Mouse (Mus musculus) neural tube, embryonic 14.5 days (tissue): ENCODE results near the gene Slc25a40. TPM values are rescaled to one million over a fixed set of nuclear protein-coding genes. Genes with fewer than 3 reads are reported as not detected.

Experiments used
- ATAC-seq: fragments of 200-750 bp; cut with Nextera tagmentation; 2 replicates; pipeline ENCODE4 v1.8.0; 2017; ENCODE audit warnings: low read depth, mild to moderate bottlenecking, moderate TSS enrichment, moderate library complexity
- H3K27ac ChIP-seq: fragments of 300-500 bp; sonication (generic); 2 replicates; pipeline ENCODE4 v1.5.1; 2014; ENCODE audit warnings: low read depth, mild to moderate bottlenecking, control low read depth, low read length, moderate library complexity, mixed read lengths
- H3K27me3 ChIP-seq: fragments of 300-500 bp; sonication (generic); 2 replicates; pipeline ENCODE4 v1.6.1; 2014; ENCODE audit warnings: low read length; ENCODE audit not compliant: control insufficient read depth, insufficient read depth
- H3K36me3 ChIP-seq: fragments of 300-500 bp; sonication (generic); 2 replicates; pipeline ENCODE4 v1.6.1; 2014; ENCODE audit warnings: low read length, mixed read lengths; ENCODE audit not compliant: control insufficient read depth, insufficient read depth
- H3K4me1 ChIP-seq: fragments of 300-500 bp; sonication (generic); 2 replicates; pipeline ENCODE4 v1.6.1; 2014; ENCODE audit warnings: low read length; ENCODE audit not compliant: control insufficient read depth, insufficient read depth
- H3K4me2 ChIP-seq: fragments of 300-500 bp; sonication (generic); 2 replicates; pipeline ENCODE4 v1.6.1; 2014; ENCODE audit warnings: mild to moderate bottlenecking, low read depth, low read length, control low read depth
- H3K4me3 ChIP-seq: fragments of 300-500 bp; sonication (generic); 2 replicates; pipeline ENCODE4 v1.5.1; 2014; ENCODE audit warnings: low read depth, low read length, control low read depth, mixed read lengths
- H3K9ac ChIP-seq: fragments of 300-500 bp; sonication (generic); replicated peaks from 2 replicates; pipeline ENCODE4 v1.6.1; 2014; ENCODE audit warnings: low read depth, mild to moderate bottlenecking, control low read depth, low read length, mixed read lengths
- H3K9me3 ChIP-seq: fragments of 300-500 bp; sonication (generic); 2 replicates; pipeline ENCODE4 v1.6.1; 2016; ENCODE audit warnings: low read length; ENCODE audit not compliant: control insufficient read depth
- WGBS: fragments of 180-500 bp; shearing (Covaris S2); extraction: QIAGEN DNeasy Blood & Tissue Kit; methylation state at CpG from one replicate; pipeline ENCODE4 v1.1.7; 2014; 5-methylcytosine and 5-hydroxymethylcytosine counted together
- polyA plus RNA-seq: library from polyadenylated mRNA; unstranded; fragments of >200 nt; fragmentation: Nextera tagmentation; extraction: Ambion mirVana; gene quantifications from 2 replicates; pipeline ENCODE4 v1.2.1, GENCODE M21; 2014

Slc25a40 gene
- polyA plus RNA-seq, 1 experiment from 2014 or later: 11.1 TPM

DNA sequence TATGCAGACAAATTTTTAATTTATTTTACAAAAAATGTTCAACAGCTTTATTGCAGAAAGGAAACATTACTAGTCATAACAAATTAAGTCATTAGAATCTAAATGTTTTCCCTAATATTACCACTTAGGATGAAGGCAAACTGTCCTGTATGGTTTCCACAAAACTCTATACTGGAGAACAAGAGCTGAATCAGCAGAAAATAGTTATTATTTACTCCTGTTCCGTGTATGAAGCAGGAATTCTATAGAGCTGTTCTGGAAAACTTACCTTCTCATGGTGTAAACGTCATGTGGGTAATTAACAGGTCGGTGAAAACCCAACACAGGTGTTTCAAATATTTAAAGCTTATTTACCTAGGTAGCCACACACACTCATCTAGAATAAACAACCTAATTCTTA lies 1.2 kb upstream of the Slc25a40 start:
- H3K4me2 ChIP-seq: peak overlapping the region; percentile 80
- no peaks in the 10 kb centered on the region for H3K27me3 ChIP-seq
- peaks cover 4% of the 10 kb centered on the region; the same call in 1 of the 2 replicates for H3K4me1 ChIP-seq
- H3K9me3 ChIP-seq: no peaks in the 10 kb centered on the region
- no peaks in the 10 kb centered on the region for H3K36me3 ChIP-seq
- H3K27ac ChIP-seq: no peak overlapping the region
- ATAC-seq: no peak
- 8% methylated on average over 3 of the region's 3 CpGs for WGBS
- peak overlapping the region; percentile 85 for H3K4me3 ChIP-seq
- H3K9ac ChIP-seq: no peak overlapping the region

DNA sequence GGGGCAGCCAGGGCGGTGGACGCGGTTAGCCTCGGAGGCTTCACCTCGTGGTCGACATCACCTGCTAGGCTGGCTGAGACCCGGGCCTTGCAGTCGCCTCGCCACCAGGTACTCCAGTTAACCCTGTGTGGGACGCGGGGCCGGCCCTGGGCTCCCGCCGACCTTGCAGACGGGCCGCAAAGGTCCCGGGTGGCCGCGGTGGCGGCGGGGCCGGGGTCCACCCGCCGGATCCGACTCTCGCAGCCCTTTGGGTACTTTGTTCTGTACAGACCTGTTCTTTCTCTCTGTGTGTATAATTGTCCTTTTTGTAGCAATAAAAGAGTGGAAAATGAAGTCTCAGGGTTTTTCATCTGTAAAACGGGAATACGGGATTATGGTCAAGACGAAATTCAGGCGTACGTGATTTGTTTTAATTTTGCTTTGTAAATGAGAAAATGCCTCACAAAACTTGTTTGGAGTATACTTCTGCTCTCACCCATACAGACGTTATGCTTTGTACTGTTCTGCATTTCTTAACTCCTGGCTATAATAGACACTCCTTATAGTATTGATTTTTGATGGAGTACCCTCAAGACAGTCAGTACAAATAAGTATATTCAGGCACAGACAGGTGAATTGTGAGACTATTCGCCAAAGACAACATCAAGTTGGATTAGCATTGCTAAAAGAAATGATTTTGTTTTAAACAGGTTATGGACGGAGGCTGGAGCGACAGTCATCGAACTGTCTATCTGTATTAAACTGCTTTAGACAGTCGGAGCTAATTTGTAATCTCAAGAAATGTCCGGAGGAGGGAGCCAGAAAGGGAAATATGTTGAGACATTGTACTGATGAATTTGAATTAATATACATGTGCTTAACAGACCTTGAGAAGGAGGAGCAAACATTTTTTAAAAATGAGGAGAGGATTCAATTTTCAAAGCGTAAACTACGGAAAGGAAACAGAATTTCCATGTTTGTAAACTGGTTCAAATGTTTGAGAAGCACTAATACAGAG lies 580 bp downstream of the Slc25a40 start:
- under 1% methylated on average over 37 of the region's 40 CpGs for WGBS
- Histone ChIP-seq H3K27ac (peak overlapping the region; percentile 73), H3K27me3 (no peaks in the 10 kb centered on the region), H3K9me3 (no peaks in the 10 kb centered on the region), H3K4me1 (peaks cover 4% of the 10 kb centered on the region; the same call in 1 of the 2 replicates), H3K9ac (peak overlapping the region; percentile 72), H3K4me3 (peak overlapping the region; percentile 85), H3K36me3 (no peaks in the 10 kb centered on the region), H3K4me2 (peak overlapping the region; percentile 80)
- ATAC-seq: 0 out of 2 replicates have a peak, but pooled peaks have one; percentile 9

- no peak for ATAC-seq
- peaks cover 4% of the 10 kb centered on the region; the same call in 1 of the 2 replicates for H3K4me1 ChIP-seq
- peak overlapping the region; percentile 85; the same call in 1 of the 2 replicates for H3K4me3 ChIP-seq
- H3K9ac ChIP-seq: no peak overlapping the region
- H3K27me3 ChIP-seq: no peaks in the 10 kb centered on the region
- peak overlapping the region; percentile 80; the same call in 1 of the 2 replicates for H3K4me2 ChIP-seq
- H3K36me3 ChIP-seq: no peaks in the 10 kb centered on the region
- H3K9me3 ChIP-seq: no peaks in the 10 kb centered on the region
- 15% methylated on average over 7 of the region's 7 CpGs for WGBS
- no peak overlapping the region for H3K27ac ChIP-seq
Measured at GRCm38 (mm10) chr5:8424116-8424515, 1.5 kb downstream of the Slc25a40 start.

DNA sequence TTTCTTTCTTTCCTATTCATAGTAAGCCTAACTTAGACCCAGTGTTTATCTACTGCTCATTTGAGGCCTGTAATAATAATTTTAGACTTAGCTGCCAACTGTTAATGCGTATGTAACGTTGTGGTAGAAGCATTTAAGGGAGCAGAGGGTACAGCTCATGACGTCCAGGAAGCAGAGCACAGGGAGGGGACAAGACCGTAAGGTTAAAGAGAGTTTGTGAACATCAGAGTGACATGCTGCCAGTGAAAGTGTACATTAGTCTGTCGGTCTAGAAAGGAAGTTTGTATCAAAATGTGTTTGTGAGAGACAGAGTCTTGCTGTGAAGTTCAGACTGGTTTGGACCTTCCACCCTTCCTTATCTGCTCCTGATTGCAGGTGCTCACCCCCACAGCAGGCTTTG lies 3.2 kb downstream of the Slc25a40 start:
- Histone ChIP-seq H3K9me3 (no peaks in the 10 kb centered on the region), H3K4me1 (peaks cover 4% of the 10 kb centered on the region; the same call in 1 of the 2 replicates), H3K9ac (no peak overlapping the region), H3K27me3 (no peaks in the 10 kb centered on the region), H3K4me3 (no peak overlapping the region), H3K27ac (no peak overlapping the region), H3K4me2 (no peak overlapping the region), H3K36me3 (no peaks in the 10 kb centered on the region)
- 82% methylated on average over 5 of the region's 5 CpGs for WGBS
- ATAC-seq: no peak

DNA sequence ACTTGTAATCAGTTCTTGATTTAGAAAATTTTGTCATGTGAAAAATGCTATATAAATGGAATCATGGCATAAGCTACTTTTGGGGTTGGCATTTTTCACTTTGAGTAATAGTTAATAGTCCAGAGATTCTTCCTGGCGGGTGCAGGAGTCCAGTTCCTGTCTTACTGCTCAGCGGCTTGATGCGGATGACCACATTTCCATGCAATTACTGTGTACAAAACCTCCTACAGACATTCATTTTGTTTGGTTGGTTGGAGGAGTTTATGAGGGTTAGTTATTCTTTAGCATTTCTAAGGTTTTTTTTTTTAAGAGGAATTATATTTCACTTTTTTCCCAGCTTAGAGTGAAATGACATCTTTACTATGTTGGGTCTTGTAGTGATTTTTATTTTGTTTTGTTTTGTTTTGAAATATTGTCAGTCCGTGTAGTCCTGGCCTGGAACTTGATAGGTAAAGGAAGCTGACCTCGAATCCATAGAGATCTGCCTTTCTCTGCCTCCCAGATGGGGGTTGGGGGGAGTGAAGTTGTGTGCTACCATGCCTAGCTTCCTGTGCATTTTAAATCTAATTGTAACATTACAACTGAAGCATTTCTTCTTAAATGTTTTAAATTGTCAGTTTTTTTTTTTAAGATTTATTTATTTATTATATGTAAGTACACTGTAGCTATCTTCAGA lies 15.0 kb downstream of the Slc25a40 start:
- H3K4me1 ChIP-seq: no peaks in the 10 kb centered on the region
- ATAC-seq: no peak
- H3K36me3 ChIP-seq: no peaks in the 10 kb centered on the region
- H3K27ac ChIP-seq: no peak overlapping the region
- H3K4me3 ChIP-seq: no peak overlapping the region
- 95% methylated on average over 5 of the region's 5 CpGs for WGBS
- no peaks in the 10 kb centered on the region for H3K27me3 ChIP-seq
- no peak overlapping the region for H3K4me2 ChIP-seq
- H3K9ac ChIP-seq: no peak overlapping the region
- no peaks in the 10 kb centered on the region for H3K9me3 ChIP-seq

DNA sequence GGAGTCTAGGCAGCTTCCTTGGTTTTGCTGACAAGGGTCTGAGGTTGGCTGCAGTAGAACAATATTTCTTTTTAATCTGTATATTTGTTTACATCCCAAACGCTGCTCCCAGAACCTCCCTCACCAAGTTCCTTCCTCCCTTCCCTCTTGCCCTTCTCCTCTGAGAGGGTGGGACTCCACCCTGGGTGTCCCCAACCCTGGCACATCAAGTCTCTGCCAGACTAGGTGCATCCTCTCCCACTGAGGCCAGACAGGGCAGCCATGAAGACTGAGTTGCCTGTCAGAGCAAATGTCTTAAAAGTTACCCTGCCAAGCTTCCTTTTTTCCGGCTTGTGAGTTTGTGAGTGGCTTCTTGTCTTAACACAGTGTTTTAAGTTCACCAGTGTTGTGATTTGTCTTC lies 16.4 kb downstream of the Slc25a40 start:
- H3K4me3 ChIP-seq: no peak overlapping the region
- WGBS: 66% methylated on average over 2 of the region's 2 CpGs

DNA sequence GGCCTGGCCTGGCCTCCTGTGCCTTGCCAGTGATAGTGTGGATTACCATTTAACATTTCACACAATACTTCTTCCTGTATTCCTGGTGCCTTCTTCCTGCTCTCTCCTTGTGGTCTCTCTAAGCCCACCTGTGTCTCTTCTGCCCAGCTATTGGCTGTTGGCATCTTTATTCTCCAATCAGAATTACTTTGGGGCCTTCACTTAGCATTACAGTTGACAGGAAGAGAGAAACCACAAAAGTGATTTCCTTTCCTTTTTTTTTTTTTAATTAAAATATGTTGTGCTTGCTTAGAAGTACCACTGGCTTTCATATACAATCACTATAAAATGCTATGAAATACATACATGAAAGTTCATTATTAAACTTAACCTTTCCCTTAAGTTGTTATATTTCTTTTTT lies 32.9 kb downstream of the Slc25a40 start:
- ATAC-seq: no peak
- no peak overlapping the region for H3K27ac ChIP-seq
- H3K4me3 ChIP-seq: no peak overlapping the region
- no peaks in the 10 kb centered on the region for H3K4me1 ChIP-seq
- H3K27me3 ChIP-seq: no peaks in the 10 kb centered on the region
- H3K4me2 ChIP-seq: no peak overlapping the region
- no peak overlapping the region for H3K9ac ChIP-seq
- no peaks in the 10 kb centered on the region for H3K9me3 ChIP-seq
- H3K36me3 ChIP-seq: no peaks in the 10 kb centered on the region

More for the DNA sequence above, 16.4 kb downstream of the Slc25a40 start:
- Histone ChIP-seq H3K36me3 (no peaks in the 10 kb centered on the region), H3K9me3 (no peaks in the 10 kb centered on the region), H3K27me3 (no peaks in the 10 kb centered on the region), H3K27ac (no peak overlapping the region), H3K4me1 (no peaks in the 10 kb centered on the region), H3K4me2 (no peak overlapping the region), H3K9ac (no peak overlapping the region)
- ATAC-seq: no peak

GRCm38 (mm10) chr5:8456561-8456960 lies 33.9 kb downstream of the Slc25a40 start:
- no peaks in the 10 kb centered on the region for H3K36me3 ChIP-seq
- H3K9me3 ChIP-seq: no peaks in the 10 kb centered on the region
- no peak for ATAC-seq
- H3K4me1 ChIP-seq: no peaks in the 10 kb centered on the region
- WGBS: 97% methylated on average over 5 of the region's 5 CpGs
- H3K27me3 ChIP-seq: no peaks in the 10 kb centered on the region
- no peak overlapping the region for H3K27ac ChIP-seq
- no peak overlapping the region for H3K4me3 ChIP-seq
- H3K9ac ChIP-seq: no peak overlapping the region
- H3K4me2 ChIP-seq: no peak overlapping the region
